Mouse (Mus musculus): ENCODE results near the gene Serpina3b.

Gene Serpina3b

DNA sequence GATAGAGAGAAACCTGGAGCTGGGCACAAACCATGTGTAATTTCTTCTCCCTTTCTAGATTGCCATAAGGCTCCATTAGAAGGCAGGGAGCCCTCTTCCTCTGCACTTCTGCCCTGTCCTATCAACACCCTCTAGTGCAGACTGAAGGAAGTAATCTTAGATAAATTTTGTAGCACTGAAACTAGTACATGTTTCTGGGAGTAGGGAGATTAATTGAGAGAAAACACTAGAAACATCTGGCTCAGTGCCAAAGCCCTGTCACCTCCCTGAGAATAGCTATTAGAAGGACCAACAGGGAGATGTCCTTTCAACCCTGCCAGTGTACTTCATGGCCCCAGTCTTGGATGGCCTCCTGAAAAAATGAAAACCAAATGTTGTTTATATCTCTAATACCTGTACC lies 50.8 kb downstream of the Serpina3b start:
- DNase-seq, result no peak

- no peak for DNase-seq
Measured at GRCm38 (mm10) chr12:104178987-104179386, 51.2 kb downstream of the Serpina3b start.

- DNase-seq, result no peak
Measured at GRCm38 (mm10) chr12:104185046-104185445, 57.2 kb downstream of the Serpina3b start.

DNA sequence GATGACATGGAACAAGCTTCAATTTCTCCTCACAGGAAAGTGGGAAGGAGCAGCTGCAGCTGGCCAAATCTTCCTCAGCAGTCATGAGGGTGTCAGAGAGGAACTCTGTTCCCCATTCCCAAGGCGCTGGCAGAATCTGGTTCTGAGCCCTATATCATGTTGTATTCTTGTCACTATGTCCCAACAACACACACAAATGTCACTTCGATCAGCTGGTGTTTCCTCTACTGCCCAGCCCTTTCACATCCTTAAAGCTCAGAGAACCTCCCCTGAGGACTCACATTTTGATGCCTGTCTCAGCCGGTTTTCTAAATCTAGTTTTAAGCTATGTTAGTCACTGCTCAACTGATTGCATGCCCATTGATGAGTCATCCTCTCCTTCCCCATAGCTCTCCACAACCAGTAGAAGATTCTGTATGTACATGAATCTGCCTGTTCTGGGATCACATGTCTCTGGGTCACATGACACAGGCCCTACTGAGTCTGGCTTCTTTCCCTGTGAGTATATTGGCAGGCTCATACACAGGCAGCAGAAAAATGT lies 58.3 kb downstream of the Serpina3b start:
- DNase-seq, result no peak

All from cerebellum, adult 18-20 months (tissue).